Mouse (Mus musculus) olfactory bulb, adult 2 months (tissue): ENCODE data around the gene Camta1.

Experiments used
- CTCF ChIP-seq: fragments of 200-500 bp; IDR thresholded peaks from 2 replicates; pipeline ENCODE4 v1.5.1; 2012; ENCODE audit warnings: low read depth, mild to moderate bottlenecking, low read length, moderate library complexity; ENCODE audit not compliant: insufficient read depth
- POLR2A ChIP-seq: fragments of 200-500 bp; IDR thresholded peaks from 2 replicates; pipeline ENCODE4 v1.6.1; 2012; ENCODE audit warnings: mild to moderate bottlenecking, low read depth, low read length, moderate library complexity; ENCODE audit not compliant: insufficient read depth

GRCm38 (mm10) chr4:151449981-151450380 is 411.7 kb downstream of the Camta1 start:
- TF ChIP-seq POLR2A, result no peak
- TF ChIP-seq CTCF, result no peak
